Comparison of ENCODE assay signal across 8 mouse cellular contexts in genomic region chr13:56135231-56136052, GRCm38 (mm10). TPM values are rescaled to one million over a fixed set of nuclear protein-coding genes. Genes with fewer than 3 reads are reported as not detected.
DNase-seq lines count a peak whose midpoint lies in the region; ATAC-seq and TF ChIP-seq lines count a peak whose summit lies in the region.

No protein-coding gene starts in this region.

- peak overlapping the region; percentile 95 for H3K4me2 ChIP-seq in hindbrain, embryonic 14.5 days (replicated peaks)

- peak; percentile 86 for ATAC-seq in Patski
- peak; percentile 87 for ATAC-seq in hindbrain, embryonic 14.5 days (ENCODE audit: low FRiP score)

- H3K4me3 ChIP-seq in hindbrain, embryonic 14.5 days (replicated peaks; ENCODE audit: low read length): peak overlapping the region; percentile 99

- in situ Hi-C loops in Patski (cut with MboI; ENCODE audit: low pct_unique_long_range_greater_than_20kb): no loop called here

- no peak for DNase-seq in Patski (ENCODE audit: low read depth, low spot score)
- peak; percentile 92 for DNase-seq in cerebellum, postnatal 14 days
- DNase-seq in frontal cortex, postnatal 25 days (ENCODE audit: low spot score in 2 of 2): peak; percentile 70 to 83
- DNase-seq in hindbrain, embryonic 14.5 days (ENCODE audit: low spot score): peak; percentile 75
- peak; percentile 75 for DNase-seq in left cerebral cortex, adult 11 months (ENCODE audit: low spot score)
- DNase-seq in lung, postnatal 36 days: peak; percentile 94
- peak; percentile 87 for DNase-seq in retina, embryonic 14.5 days (ENCODE audit: low spot score)
- peak; percentile 87 to 88 for DNase-seq in thymus, postnatal 36 days

- peak overlapping the region; percentile 97 for H3K9ac ChIP-seq in hindbrain, embryonic 14.5 days

- peak overlapping the region; percentile 88 for H3K27ac ChIP-seq in hindbrain, embryonic 14.5 days

- H3K9me3 ChIP-seq in hindbrain, embryonic 14.5 days (ENCODE audit: control insufficient read depth, low read length): no peaks in the 10 kb centered on the region

- TF ChIP-seq CTCF in Patski (IDR thresholded peaks at IDR 0.05): no peak

- peaks cover 5% of the 10 kb centered on the region for H3K27me3 ChIP-seq in Patski
- no peaks in the 10 kb centered on the region for H3K27me3 ChIP-seq in hindbrain, embryonic 14.5 days (ENCODE audit: control insufficient read depth, insufficient read depth, low read length)

- under 1% methylated on average over 73 of the region's 89 CpGs for WGBS in hindbrain, embryonic 14.5 days

- CTCF ChIA-PET in Patski (lab: Charles Lee): interaction anchor here (0.8 to 1.8 kb wide), 3 partner anchors 13 to 33 kb away, joined by 3 to 4 read pairs (median 3); no protein-coding TSS in a partner anchor

- peaks cover 21% of the 10 kb centered on the region for H3K4me1 ChIP-seq in hindbrain, embryonic 14.5 days (replicated peaks; ENCODE audit: control insufficient read depth, insufficient read depth, low read length)

- POLR2A ChIA-PET in Patski (lab: Charles Lee): interaction anchor here (0.6 to 1.4 kb wide), 3 partner anchors 11 to 984 kb away, joined by 3 to 5 read pairs (median 4); no protein-coding TSS in a partner anchor

- H3K36me3 ChIP-seq in hindbrain, embryonic 14.5 days (replicated peaks; ENCODE audit: control insufficient read depth, insufficient read depth): no peaks in the 10 kb centered on the region; the same call in 1 of the 2 replicates

RNA-seq across cellular contexts. Expression of gene H2afy, which starts 0.7 kb away (rescaled TPM):
- polyA plus RNA-seq in Patski (2021): 185 TPM
- 287 and 316 TPM in 2 replicates for polyA plus RNA-seq in hindbrain, embryonic 14.5 days (2014; fragmentation: Nextera tagmentation; extraction: Ambion mirVana)

RNA-seq across cellular contexts. Expression of gene Tifab, which starts 43.2 kb away (rescaled TPM):
- polyA plus RNA-seq in Patski (2021): not detected
- 0.37 and 0.73 TPM in 2 replicates for polyA plus RNA-seq in hindbrain, embryonic 14.5 days (2014; fragmentation: Nextera tagmentation; extraction: Ambion mirVana)
